Mouse (Mus musculus) megakaryocyte, embryonic 14.5 days (primary cell): ENCODE data around the gene Rnf113a2.

Source experiments
- FLI1 ChIP-seq: IDR thresholded peaks from 2 replicates; pipeline ENCODE4 v1.6.1; 2012; ENCODE audit warnings: low read length, inconsistent platforms, mixed read lengths
- GATA1 ChIP-seq: IDR thresholded peaks from 3 replicates; pipeline ENCODE4 v1.6.1; 2012; ENCODE audit warnings: mixed read lengths, low read length, inconsistent platforms, borderline replicate concordance

GRCm38 (mm10) chr12:84396947-84397679, 19.9 kb upstream of the Rnf113a2 start:
- TF ChIP-seq GATA1 (no peak), FLI1 (no peak)
